Mouse (Mus musculus) E14TG2a.4 (cell line): ENCODE results near the gene Mansc1.

Source experiments
- H3K27me3 ChIP-seq: 2 replicates; pipeline ENCODE4 v1.6.1; 2014; ENCODE audit warnings: low read length, control low read depth; ENCODE audit not compliant: insufficient read depth
- H3K36me3 ChIP-seq: 2 replicates; pipeline ENCODE4 v1.6.1; 2014; ENCODE audit warnings: low read length, control low read depth; ENCODE audit not compliant: insufficient read depth
- H3K4me1 ChIP-seq: replicated peaks from 2 replicates; pipeline ENCODE4 v1.6.1; 2014; ENCODE audit warnings: low read depth, low read length, control low read depth
- H3K4me3 ChIP-seq: replicated peaks from 2 replicates; pipeline ENCODE4 v1.5.1; 2014; ENCODE audit warnings: mild to moderate bottlenecking, low read length
- H3K9me3 ChIP-seq: 2 replicates; pipeline ENCODE4 v1.6.1; 2014; ENCODE audit warnings: low read length, control low read depth
- CTCF ChIP-seq: conservative IDR thresholded peaks from 2 replicates; pipeline ENCODE4 v1.5.1; 2014; ENCODE audit warnings: low read length
- NANOG ChIP-seq: IDR thresholded peaks from 2 replicates; pipeline ENCODE4 v1.6.1; 2014; ENCODE audit warnings: borderline replicate concordance, low read length, mixed read lengths
- POU5F1 ChIP-seq: IDR thresholded peaks from 2 replicates; pipeline ENCODE4 v1.6.1; 2014; ENCODE audit warnings: low read length, borderline replicate concordance

Gene Mansc1

GRCm38 (mm10) chr6:134611896-134612295 lies 20.4 kb downstream of the Mansc1 start:
- no peak for TF ChIP-seq NANOG
- no peak for TF ChIP-seq CTCF
- TF ChIP-seq POU5F1, result no peak
- Histone ChIP-seq H3K9me3 (no peaks in the 10 kb centered on the region), H3K36me3 (no peaks in the 10 kb centered on the region; the same call in 1 of the 2 replicates), H3K27me3 (no peaks in the 10 kb centered on the region), H3K4me3 (peak overlapping the region; percentile 43), H3K4me1 (peaks cover 39% of the 10 kb centered on the region)

DNA sequence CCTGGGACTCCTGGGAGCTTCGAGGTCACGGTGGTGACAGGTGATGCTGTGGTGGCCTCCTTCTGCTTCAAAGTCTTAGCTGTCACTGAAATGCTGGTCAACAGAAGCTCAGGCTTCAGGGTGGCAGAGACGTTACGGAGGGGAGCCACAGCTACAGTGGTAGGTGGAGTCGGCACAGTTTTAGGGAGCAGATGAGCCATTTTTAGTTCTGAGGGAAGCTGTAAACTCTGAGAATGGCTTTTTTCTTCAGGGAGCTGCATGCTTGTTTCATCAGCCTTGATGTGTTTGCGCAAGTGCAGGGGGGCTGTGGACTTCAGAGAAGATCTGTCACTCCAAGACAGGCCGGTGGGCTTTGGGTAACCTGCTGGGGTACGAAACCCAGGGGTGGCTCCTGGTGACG lies 21.9 kb downstream of the Mansc1 start:
- H3K9me3 ChIP-seq, result no peaks in the 10 kb centered on the region
- 0 out of 2 replicates have a peak, but pooled peaks cover 1% of the 10 kb centered on the region for H3K27me3 ChIP-seq
- H3K4me3 ChIP-seq, result no peak overlapping the region
- no peaks in the 10 kb centered on the region; the same call in 1 of the 2 replicates for H3K36me3 ChIP-seq
- H3K4me1 ChIP-seq, result peaks cover 47% of the 10 kb centered on the region
- TF ChIP-seq NANOG (no peak), POU5F1 (no peak), CTCF (no peak)

DNA sequence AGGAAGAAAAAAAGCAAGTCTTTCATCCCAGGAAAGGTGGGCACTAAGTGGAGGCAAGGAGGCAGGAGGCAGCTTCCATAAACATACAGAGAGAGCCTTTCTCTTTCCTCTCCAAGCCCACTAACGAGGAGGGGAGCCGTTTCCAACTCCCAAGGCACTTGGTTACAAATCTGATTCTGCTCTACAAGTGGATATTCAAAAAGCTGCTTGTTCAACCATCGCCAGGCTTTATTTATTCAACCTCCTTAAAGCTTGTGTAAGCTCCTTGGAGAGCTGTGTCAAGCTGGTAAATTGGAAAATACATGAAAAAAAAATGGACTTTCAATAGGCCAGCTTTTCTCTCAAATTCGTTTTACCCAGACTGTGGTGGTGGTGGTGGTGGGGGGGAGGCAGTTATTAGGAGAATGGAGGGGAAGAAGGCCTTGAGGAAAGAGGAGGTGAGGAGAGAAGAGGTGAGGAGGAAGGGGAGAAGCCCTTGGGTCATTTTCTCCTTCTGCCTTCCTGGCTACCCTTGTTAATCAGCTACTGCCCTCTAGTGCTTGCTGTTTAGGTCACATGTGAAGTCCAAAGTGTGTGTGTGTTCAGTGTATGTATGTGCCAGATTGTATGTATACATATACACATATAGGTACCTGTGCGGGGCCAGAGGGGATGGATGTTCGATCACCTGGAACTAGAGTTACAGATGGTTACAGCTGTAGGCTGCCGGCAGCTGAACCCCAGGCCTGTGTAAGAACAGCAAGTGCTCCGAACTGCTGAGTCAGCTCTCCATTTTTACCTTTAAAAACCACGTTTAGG lies 25.1 kb downstream of the Mansc1 start:
- TF ChIP-seq CTCF, result peak; percentile 23; the same call in 1 of the 2 replicates
- no peak for TF ChIP-seq POU5F1
- Histone ChIP-seq H3K27me3 (0 out of 2 replicates have a peak, but pooled peaks cover 4% of the 10 kb centered on the region), H3K9me3 (no peaks in the 10 kb centered on the region), H3K36me3 (no peaks in the 10 kb centered on the region; the same call in 1 of the 2 replicates), H3K4me1 (peaks cover 39% of the 10 kb centered on the region), H3K4me3 (no peak overlapping the region)

DNA sequence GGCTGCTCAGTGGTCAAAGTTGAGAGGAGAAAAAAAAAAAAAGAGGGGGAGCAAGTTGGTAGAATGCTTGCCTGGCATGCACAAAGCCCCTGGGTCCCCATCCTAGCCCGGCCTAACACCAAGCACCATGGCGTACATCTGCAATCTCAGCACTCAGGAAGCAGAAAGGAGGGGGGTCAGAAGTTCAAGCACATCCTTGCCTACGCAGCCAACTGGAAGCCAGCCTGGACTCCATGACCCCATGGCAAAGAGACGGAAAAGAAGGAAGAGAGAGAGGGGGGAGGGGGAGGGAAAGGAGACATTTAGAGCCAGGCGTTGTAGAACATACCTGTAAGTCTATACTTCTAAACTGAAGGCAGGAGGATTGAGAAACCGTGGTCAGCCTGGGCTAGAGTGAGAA lies 25.7 kb downstream of the Mansc1 start:
- Histone ChIP-seq H3K4me1 (peaks cover 38% of the 10 kb centered on the region), H3K9me3 (no peaks in the 10 kb centered on the region), H3K4me3 (no peak overlapping the region), H3K36me3 (no peaks in the 10 kb centered on the region; the same call in 1 of the 2 replicates), H3K27me3 (0 out of 2 replicates have a peak, but pooled peaks cover 4% of the 10 kb centered on the region)
- no peak for TF ChIP-seq NANOG
- no peak for TF ChIP-seq CTCF

- TF ChIP-seq NANOG (no peak), CTCF (no peak), POU5F1 (no peak)
- H3K36me3 ChIP-seq, result no peaks in the 10 kb centered on the region
- H3K4me3 ChIP-seq, result no peak overlapping the region
- H3K9me3 ChIP-seq, result no peaks in the 10 kb centered on the region
- H3K4me1 ChIP-seq, result peaks cover 41% of the 10 kb centered on the region
- 0 out of 2 replicates have a peak, but pooled peaks cover 4% of the 10 kb centered on the region for H3K27me3 ChIP-seq
Measured at GRCm38 (mm10) chr6:134605196-134605595, 27.1 kb downstream of the Mansc1 start.

DNA sequence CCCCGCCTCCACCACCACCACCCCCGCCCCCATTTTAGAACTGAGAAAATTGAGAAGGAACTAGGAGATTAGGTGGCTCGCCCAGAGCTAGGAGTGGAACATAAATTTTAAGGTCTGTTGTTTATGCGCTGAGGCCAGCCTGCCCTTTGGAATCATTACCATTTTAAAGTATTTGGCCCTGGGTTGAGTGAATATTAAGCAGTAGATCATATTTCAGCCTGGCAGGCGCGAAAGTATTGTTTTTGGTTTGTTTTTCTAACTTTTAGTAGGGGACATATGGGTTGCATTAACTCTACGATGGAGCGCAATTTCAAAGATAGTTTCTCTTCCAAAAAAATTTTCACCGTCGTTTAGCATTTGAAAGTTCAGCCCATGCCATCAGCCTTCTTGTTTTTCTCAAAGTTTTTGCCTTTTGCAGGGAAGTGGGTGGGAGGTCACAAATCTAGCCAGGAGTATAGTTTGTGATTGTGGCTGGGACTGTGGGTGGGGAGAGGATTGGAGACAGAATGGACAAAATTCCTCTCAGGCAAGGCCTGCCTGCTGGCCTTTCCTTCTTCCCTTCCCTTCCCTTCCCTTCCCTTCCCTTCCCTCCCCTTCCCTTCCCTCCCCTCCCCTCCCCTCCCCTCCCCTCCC lies 29.8 kb downstream of the Mansc1 start:
- H3K36me3 ChIP-seq, result no peaks in the 10 kb centered on the region
- no peak for TF ChIP-seq POU5F1
- no peak for TF ChIP-seq CTCF
- TF ChIP-seq NANOG, result no peak
- no peak overlapping the region for H3K4me3 ChIP-seq
- no peaks in the 10 kb centered on the region for H3K9me3 ChIP-seq
- 0 out of 2 replicates have a peak, but pooled peaks cover 4% of the 10 kb centered on the region for H3K27me3 ChIP-seq
- peaks cover 24% of the 10 kb centered on the region for H3K4me1 ChIP-seq

DNA sequence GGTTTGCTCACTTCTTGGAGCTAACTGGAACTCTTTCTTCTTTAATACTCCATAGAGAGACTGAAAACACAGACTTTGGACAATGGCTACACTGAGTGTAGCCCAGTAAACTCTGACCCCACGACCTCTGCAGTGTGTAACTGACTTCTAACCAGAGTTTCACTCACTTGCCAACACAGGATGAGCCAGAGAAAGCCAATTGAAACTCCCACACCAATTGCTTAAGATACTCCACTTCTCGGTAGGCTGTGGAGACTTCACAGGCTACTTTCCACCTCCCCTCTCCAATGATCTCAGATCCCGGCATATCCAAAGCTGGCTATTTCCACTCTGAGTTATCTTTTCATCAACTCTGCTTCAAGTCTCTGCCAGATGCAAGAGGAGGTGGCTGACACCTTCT lies 30.5 kb downstream of the Mansc1 start:
- H3K27me3 ChIP-seq, result 0 out of 2 replicates have a peak, but pooled peaks cover 4% of the 10 kb centered on the region
- H3K4me3 ChIP-seq, result no peak overlapping the region
- TF ChIP-seq POU5F1 (no peak), NANOG (no peak), CTCF (no peak)
- H3K4me1 ChIP-seq, result peaks cover 22% of the 10 kb centered on the region
- H3K9me3 ChIP-seq, result no peaks in the 10 kb centered on the region
- no peaks in the 10 kb centered on the region for H3K36me3 ChIP-seq

GRCm38 (mm10) chr6:134601130-134601529 lies 31.2 kb downstream of the Mansc1 start:
- Histone ChIP-seq H3K4me3 (no peak overlapping the region), H3K27me3 (0 out of 2 replicates have a peak, but pooled peaks cover 4% of the 10 kb centered on the region), H3K36me3 (no peaks in the 10 kb centered on the region), H3K4me1 (peaks cover 16% of the 10 kb centered on the region), H3K9me3 (no peaks in the 10 kb centered on the region)
- no peak for TF ChIP-seq NANOG
- TF ChIP-seq POU5F1, result no peak
- no peak for TF ChIP-seq CTCF

DNA sequence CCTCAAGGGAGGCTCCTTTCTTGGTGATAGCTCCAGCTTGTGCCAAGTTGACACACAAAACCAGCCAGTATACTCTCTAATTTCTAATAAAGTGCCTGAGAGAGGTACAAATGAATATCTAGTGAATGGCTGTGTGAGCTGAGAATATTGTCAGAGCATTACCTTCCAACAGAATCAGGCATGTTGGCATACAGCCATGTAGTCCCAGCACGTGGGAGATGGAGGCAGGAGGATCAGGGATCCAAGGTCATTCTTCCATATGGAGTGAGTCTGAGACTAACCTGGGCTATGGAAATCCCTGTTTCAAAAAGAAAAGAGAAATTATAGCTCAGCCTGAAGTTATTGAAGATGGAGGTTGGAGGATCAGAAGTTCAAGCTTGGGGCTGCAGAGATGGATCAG lies 33.0 kb downstream of the Mansc1 start:
- Histone ChIP-seq H3K9me3 (no peaks in the 10 kb centered on the region), H3K36me3 (no peaks in the 10 kb centered on the region), H3K4me1 (peaks cover 23% of the 10 kb centered on the region), H3K27me3 (0 out of 2 replicates have a peak, but pooled peaks cover 3% of the 10 kb centered on the region), H3K4me3 (no peak overlapping the region)
- TF ChIP-seq POU5F1 (no peak), NANOG (no peak), CTCF (no peak)
